Comparison of ENCODE assay signal across 18 mouse cellular contexts in genomic region chr2:122364352-122364944, GRCm38 (mm10). TPM values are rescaled to one million over a fixed set of nuclear protein-coding genes. Genes with fewer than 3 reads are reported as not detected.
DNase-seq lines count a peak whose midpoint lies in the region; ATAC-seq and TF ChIP-seq lines count a peak whose summit lies in the region.
"Had no signal": no experiment of that assay in that cellular context is flagged by ENCODE, and none has a peak within 500 bp of the region (broad histone marks: within the 10 kb centered on the region; RNA-seq: fewer than 3 reads in every experiment).

No protein-coding gene starts in this region.

- peak; percentile 20; the same call in 1 of the 2 replicates for ATAC-seq in heart, embryonic 12.5 days (ENCODE audit: insufficient number of reproducible peaks, low FRiP score)
- peak; percentile 85 for ATAC-seq in erythroid progenitor cell, adult 5-6 weeks (replicated peaks; ENCODE audit: low FRiP score, poor library complexity, severe bottlenecking)
- ATAC-seq in liver, postnatal 0 days, result peak; percentile 60
- ATAC-seq: forebrain, embryonic 16.5 days; midbrain, embryonic 13.5 days had no signal

- 73% methylated on average over 3 of the region's 3 CpGs for WGBS in heart, embryonic 12.5 days
- WGBS in heart, adult 2 months, result 82% methylated on average over 3 of the region's 3 CpGs
- 64% methylated on average over 3 of the region's 3 CpGs for WGBS in liver, postnatal 0 days (ENCODE audit: insufficient replicate concordance)

- H3K27ac ChIP-seq in heart, embryonic 12.5 days (ENCODE audit: poor library complexity, severe bottlenecking), result no peak overlapping the region
- H3K27ac ChIP-seq in heart, adult 2 months, result no peak overlapping the region
- peak overlapping the region; percentile 19; the same call in 1 of the 2 replicates for H3K27ac ChIP-seq in liver, postnatal 0 days (ENCODE audit: low read depth)
- H3K27ac ChIP-seq: embryonic facial prominence, embryonic 10.5 days; midbrain, embryonic 13.5 days had no signal

- no peaks in the 10 kb centered on the region for H3K79me2 ChIP-seq in heart, adult 2 months (replicated peaks; ENCODE audit: control insufficient read depth, insufficient read depth, low read length)

- TF ChIP-seq EP300 in heart, adult 2 months (IDR thresholded peaks at IDR 0.05; ENCODE audit: insufficient read depth, low read depth, low read length), result no peak
- TF ChIP-seq EP300 in liver, postnatal 0 days (IDR thresholded peaks at IDR 0.05; ENCODE audit: low read depth), result peak; percentile 69

- intact Hi-C loops in heart, adult 2 months (cut with DNase I), result no loop called here

- DNase-seq in heart, adult 2 months, result no peak
- DNase-seq in c-Kit-positive CD71-positive TER-119-positive erythroid progenitor cells, embryonic 14.5 days (ENCODE audit: low spot score), result peak; percentile 75
- DNase-seq in liver, postnatal 0 days, result no peak
- no peak for DNase-seq in lung, postnatal 14 days
- no peak for DNase-seq in ovary, adult 18-20 months (ENCODE audit: low spot score)
- DNase-seq in gastrocnemius, adult 18-20 months (ENCODE audit: low spot score), result no peak
- DNase-seq: heart, adult 18-20 months had no signal

- no peak overlapping the region for H3K4me2 ChIP-seq in heart, embryonic 12.5 days
- H3K4me2 ChIP-seq in liver, postnatal 0 days (ENCODE audit: low read depth, low read length), result no peak overlapping the region; the same call in 1 of the 2 replicates
- H3K4me2 ChIP-seq: midbrain, embryonic 13.5 days had no signal

- H3K4me1 ChIP-seq in heart, embryonic 12.5 days (replicated peaks), result peaks cover 43% of the 10 kb centered on the region
- peaks cover 3% of the 10 kb centered on the region; the same call in 1 of the 2 replicates for H3K4me1 ChIP-seq in heart, adult 2 months (ENCODE audit: control insufficient read depth, insufficient read depth, low read length)
- peaks cover 27% of the 10 kb centered on the region for H3K4me1 ChIP-seq in liver, postnatal 0 days (ENCODE audit: insufficient read depth)

- no peak overlapping the region for H3K9ac ChIP-seq in heart, embryonic 12.5 days
- no peak overlapping the region for H3K9ac ChIP-seq in heart, adult 2 months (ENCODE audit: low read depth, low read length)
- H3K9ac ChIP-seq in liver, postnatal 0 days (replicated peaks), result no peak overlapping the region
- H3K9ac ChIP-seq: midbrain, embryonic 13.5 days had no signal

- H3K27me3 ChIP-seq in heart, embryonic 12.5 days (replicated peaks), result no peaks in the 10 kb centered on the region
- no peaks in the 10 kb centered on the region for H3K27me3 ChIP-seq in heart, adult 2 months (ENCODE audit: control insufficient read depth, insufficient read depth, low read length)
- no peaks in the 10 kb centered on the region for H3K27me3 ChIP-seq in liver, postnatal 0 days (ENCODE audit: insufficient read depth, low read length)
- H3K27me3 ChIP-seq: midbrain, embryonic 13.5 days had no signal

- peaks cover 7% of the 10 kb centered on the region; the same call in 1 of the 2 replicates for H3K36me3 ChIP-seq in heart, embryonic 12.5 days
- no peaks in the 10 kb centered on the region for H3K36me3 ChIP-seq in heart, adult 2 months (ENCODE audit: control insufficient read depth, insufficient read depth, low read length)
- peaks cover 5% of the 10 kb centered on the region; the same call in 1 of the 2 replicates for H3K36me3 ChIP-seq in liver, postnatal 0 days (replicated peaks; ENCODE audit: insufficient read depth, low read length)

- H3K4me3 ChIP-seq in heart, embryonic 12.5 days, result no peak overlapping the region
- no peak overlapping the region for H3K4me3 ChIP-seq in heart, adult 2 months
- H3K4me3 ChIP-seq in liver, postnatal 0 days (ENCODE audit: low read depth, low read length), result no peak overlapping the region
- H3K4me3 ChIP-seq: embryonic facial prominence, embryonic 10.5 days; midbrain, embryonic 13.5 days had no signal

- no peak for TF ChIP-seq CTCF in heart, adult 2 months (IDR thresholded peaks at IDR 0.05)
- TF ChIP-seq CTCF in liver, postnatal 0 days (IDR thresholded peaks at IDR 0.05; ENCODE audit: low read depth), result no peak

- H3K9me3 ChIP-seq in heart, embryonic 12.5 days (replicated peaks), result no peaks in the 10 kb centered on the region
- no peaks in the 10 kb centered on the region for H3K9me3 ChIP-seq in liver, postnatal 0 days (ENCODE audit: low read length)
- H3K9me3 ChIP-seq: embryonic facial prominence, embryonic 10.5 days; midbrain, embryonic 13.5 days had no signal

- no peak for TF ChIP-seq POLR2A in heart, adult 2 months (IDR thresholded peaks at IDR 0.05; ENCODE audit: insufficient read depth, low read depth, low read length)

RNA-seq across cellular contexts. Expression of gene Shf, which starts 4.5 kb away (rescaled TPM):
- 2.6 and 2.9 TPM in 2 replicates for polyA plus RNA-seq in heart, embryonic 12.5 days (2016; fragmentation: Nextera tagmentation; extraction: Ambion mirVana)
- 1 to 10 TPM; 3.5 to 5.3 TPM for total RNA-seq in heart, adult 2 months (2021)
- polyA plus RNA-seq in heart, adult 2 months (2012; rRNA removed), result 3.5 and 5.6 TPM in 2 replicates
- 11.3 and 15.1 TPM in 2 replicates for total RNA-seq in erythroid progenitor cell, adult 5-6 weeks (2015; ENCODE audit: low replicate concordance)
- 9.0 and 22.3 TPM in 2 replicates for total RNA-seq in erythroid progenitor cell, adult 5-6 weeks (2017; ENCODE audit: low replicate concordance)
- polyA plus RNA-seq in liver, postnatal 0 days (2015; fragmentation: Nextera tagmentation; extraction: Ambion mirVana), result 1.2 and 1.3 TPM in 2 replicates
- 1 to 10 TPM; 1.7 to 1.9 TPM for total RNA-seq in gastrocnemius, adult 18-20 months (2021)

RNA-seq across cellular contexts. Expression of gene Duox1, which starts 49.0 kb away (rescaled TPM):
- 0.04 and 0.05 TPM in 2 replicates for polyA plus RNA-seq in heart, embryonic 12.5 days (2016; fragmentation: Nextera tagmentation; extraction: Ambion mirVana)
- total RNA-seq in heart, adult 2 months (2021), result under 1 TPM; 0.10 to 0.34 TPM
- 0.51 and 0.73 TPM in 2 replicates for polyA plus RNA-seq in heart, adult 2 months (2012; rRNA removed)
- total RNA-seq in erythroid progenitor cell, adult 5-6 weeks (2015; ENCODE audit: low replicate concordance), result not detected in 2 replicates
- total RNA-seq in erythroid progenitor cell, adult 5-6 weeks (2017; ENCODE audit: low replicate concordance), result not detected in 2 replicates
- polyA plus RNA-seq in liver, postnatal 0 days (2015; fragmentation: Nextera tagmentation; extraction: Ambion mirVana), result not detected in 2 replicates
- total RNA-seq in gastrocnemius, adult 18-20 months (2021), result under 1 TPM; 0.50 to 0.83 TPM
- total RNA-seq: layer of hippocampus, postnatal 14 days; liver, adult 2 months had no signal
- polyA plus RNA-seq: kidney, embryonic 14.5 days; liver, adult 2 months had no signal

RNA-seq across cellular contexts. Expression of gene Duoxa1, which starts 50.9 kb away (rescaled TPM):
- polyA plus RNA-seq in heart, embryonic 12.5 days (2016; fragmentation: Nextera tagmentation; extraction: Ambion mirVana), result not detected in 2 replicates
- total RNA-seq in heart, adult 2 months (2021), result under 1 TPM; 0.23 to 0.37 TPM
- 1.1 and 1.5 TPM in 2 replicates for polyA plus RNA-seq in heart, adult 2 months (2012; rRNA removed)
- not detected in 2 replicates for total RNA-seq in erythroid progenitor cell, adult 5-6 weeks (2015; ENCODE audit: low replicate concordance)
- total RNA-seq in erythroid progenitor cell, adult 5-6 weeks (2017; ENCODE audit: low replicate concordance), result not detected in 2 replicates
- not detected in 2 replicates for polyA plus RNA-seq in liver, postnatal 0 days (2015; fragmentation: Nextera tagmentation; extraction: Ambion mirVana)
- total RNA-seq in gastrocnemius, adult 18-20 months (2021), result 1 to 10 TPM in 1 of 2 experiments, under 1 TPM in 1; 0.25 to 1.2 TPM
- total RNA-seq: layer of hippocampus, postnatal 14 days; left cerebral cortex, postnatal 36 days; liver, adult 2 months had no signal
- polyA plus RNA-seq: forebrain, embryonic 16.5 days; hindbrain, embryonic 11.5 days; intestine, embryonic 14.5 days; kidney, embryonic 14.5 days; liver, adult 2 months had no signal

Comparison
In these comparisons a context has a peak if more than half of its experiments do, and no peak if none do; other contexts are left out.
1. ATAC-seq: peak in every context shown above with its lines; median percentile 85 in erythroid progenitor cell, adult 5-6 weeks; 60 in liver, postnatal 0 days; 20 in heart, embryonic 12.5 days.